Mouse (Mus musculus): ENCODE results near the gene Tnr. TPM values are rescaled to one million over a fixed set of nuclear protein-coding genes. Genes with fewer than 3 reads are reported as not detected.

Gene Tnr
- total and polyA plus RNA-seq, 2 experiments: not detected

GRCm38 (mm10) chr1:159570270-159570669 lies 46.7 kb downstream of the Tnr start:
- no peaks in the 10 kb centered on the region for H3K27me3 ChIP-seq (ENCODE audit: control insufficient read depth, insufficient read depth, low read length)

GRCm38 (mm10) chr1:159570831-159571230 lies 47.3 kb downstream of the Tnr start:
- Histone ChIP-seq H3K27ac (replicated peaks; ENCODE audit: insufficient read depth, low read depth, low read length) (no peak overlapping the region), H3K9ac (ENCODE audit: low read depth, low read length) (no peak overlapping the region), H3K27me3 (ENCODE audit: control insufficient read depth, insufficient read depth, low read length) (no peaks in the 10 kb centered on the region), H3K4me3 (ENCODE audit: insufficient read depth, low read depth, low read length) (no peak overlapping the region), H3K4me1 (ENCODE audit: control insufficient read depth, insufficient read depth, low read length) (no peaks in the 10 kb centered on the region), H3K36me3 (ENCODE audit: control insufficient read depth, insufficient read depth, low read length) (no peaks in the 10 kb centered on the region), H3K79me2 (ENCODE audit: control insufficient read depth, insufficient read depth, low read length) (no peaks in the 10 kb centered on the region)
- DNase-seq (ENCODE audit: extremely low read depth, low read depth, low spot score): no peak
- WGBS: 40% methylated on average over 2 of the region's 2 CpGs
- TF ChIP-seq POLR2A (IDR thresholded peaks at IDR 0.05; ENCODE audit: extremely low read depth, insufficient read depth, low read length) (no peak), CTCF (IDR thresholded peaks at IDR 0.05; ENCODE audit: low read depth, low read length) (no peak)

More at GRCm38 (mm10) chr1:159570270-159570669, 46.7 kb downstream of the Tnr start:
- Histone ChIP-seq H3K9ac (ENCODE audit: low read depth, low read length) (no peak overlapping the region), H3K4me3 (ENCODE audit: insufficient read depth, low read depth, low read length) (no peak overlapping the region), H3K79me2 (ENCODE audit: control insufficient read depth, insufficient read depth, low read length) (no peaks in the 10 kb centered on the region), H3K36me3 (ENCODE audit: control insufficient read depth, insufficient read depth, low read length) (no peaks in the 10 kb centered on the region), H3K27ac (replicated peaks; ENCODE audit: insufficient read depth, low read depth, low read length) (no peak overlapping the region), H3K4me1 (ENCODE audit: control insufficient read depth, insufficient read depth, low read length) (no peaks in the 10 kb centered on the region)
- TF ChIP-seq POLR2A (IDR thresholded peaks at IDR 0.05; ENCODE audit: extremely low read depth, insufficient read depth, low read length): no peak
- TF ChIP-seq CTCF (IDR thresholded peaks at IDR 0.05; ENCODE audit: low read depth, low read length): no peak
- 14% methylated on average over 8 of the region's 8 CpGs for WGBS
- peak; percentile 1 for DNase-seq (ENCODE audit: extremely low read depth, low read depth, low spot score)

GRCm38 (mm10) chr1:159571951-159572350 lies 48.4 kb downstream of the Tnr start:
- H3K9ac ChIP-seq (ENCODE audit: low read depth, low read length): no peak overlapping the region
- TF ChIP-seq CTCF (IDR thresholded peaks at IDR 0.05; ENCODE audit: low read depth, low read length) (no peak), POLR2A (IDR thresholded peaks at IDR 0.05; ENCODE audit: extremely low read depth, insufficient read depth, low read length) (no peak)
- WGBS: 87% methylated on average over 3 of the region's 3 CpGs
- H3K79me2 ChIP-seq (ENCODE audit: control insufficient read depth, insufficient read depth, low read length): no peaks in the 10 kb centered on the region
- no peaks in the 10 kb centered on the region for H3K27me3 ChIP-seq (ENCODE audit: control insufficient read depth, insufficient read depth, low read length)
- H3K27ac ChIP-seq (replicated peaks; ENCODE audit: insufficient read depth, low read depth, low read length): no peak overlapping the region
- no peak overlapping the region for H3K4me3 ChIP-seq (ENCODE audit: insufficient read depth, low read depth, low read length)
- no peaks in the 10 kb centered on the region for H3K36me3 ChIP-seq (ENCODE audit: control insufficient read depth, insufficient read depth, low read length)
- DNase-seq (ENCODE audit: extremely low read depth, low read depth, low spot score): peak; percentile 16
- H3K4me1 ChIP-seq (ENCODE audit: control insufficient read depth, insufficient read depth, low read length): no peaks in the 10 kb centered on the region

- DNase-seq (ENCODE audit: extremely low read depth, low read depth, low spot score): no peak
- 72% methylated on average over 2 of the region's 2 CpGs for WGBS
- no peaks in the 10 kb centered on the region for H3K36me3 ChIP-seq (ENCODE audit: control insufficient read depth, insufficient read depth, low read length)
Observed at GRCm38 (mm10) chr1:159573116-159573515, 49.5 kb downstream of the Tnr start.

GRCm38 (mm10) chr1:159574661-159575060 lies 51.1 kb downstream of the Tnr start:
- no peak overlapping the region for H3K27ac ChIP-seq (replicated peaks; ENCODE audit: insufficient read depth, low read depth, low read length)
- H3K9ac ChIP-seq (ENCODE audit: low read depth, low read length): no peak overlapping the region
- DNase-seq (ENCODE audit: extremely low read depth, low read depth, low spot score): no peak
- no peaks in the 10 kb centered on the region for H3K79me2 ChIP-seq (ENCODE audit: control insufficient read depth, insufficient read depth, low read length)
- WGBS: 74% methylated on average over 5 of the region's 5 CpGs
- TF ChIP-seq POLR2A (IDR thresholded peaks at IDR 0.05; ENCODE audit: extremely low read depth, insufficient read depth, low read length): no peak
- no peak for TF ChIP-seq CTCF (IDR thresholded peaks at IDR 0.05; ENCODE audit: low read depth, low read length)
- H3K4me1 ChIP-seq (ENCODE audit: control insufficient read depth, insufficient read depth, low read length): no peaks in the 10 kb centered on the region
- H3K4me3 ChIP-seq (ENCODE audit: insufficient read depth, low read depth, low read length): no peak overlapping the region
- H3K36me3 ChIP-seq (ENCODE audit: control insufficient read depth, insufficient read depth, low read length): no peaks in the 10 kb centered on the region
- no peaks in the 10 kb centered on the region for H3K27me3 ChIP-seq (ENCODE audit: control insufficient read depth, insufficient read depth, low read length)

More at GRCm38 (mm10) chr1:159573116-159573515, 49.5 kb downstream of the Tnr start:
- Histone ChIP-seq H3K9ac (ENCODE audit: low read depth, low read length) (no peak overlapping the region), H3K4me3 (ENCODE audit: insufficient read depth, low read depth, low read length) (no peak overlapping the region), H3K27me3 (ENCODE audit: control insufficient read depth, insufficient read depth, low read length) (no peaks in the 10 kb centered on the region), H3K79me2 (ENCODE audit: control insufficient read depth, insufficient read depth, low read length) (no peaks in the 10 kb centered on the region), H3K27ac (replicated peaks; ENCODE audit: insufficient read depth, low read depth, low read length) (no peak overlapping the region), H3K4me1 (ENCODE audit: control insufficient read depth, insufficient read depth, low read length) (no peaks in the 10 kb centered on the region)
- TF ChIP-seq POLR2A (IDR thresholded peaks at IDR 0.05; ENCODE audit: extremely low read depth, insufficient read depth, low read length) (no peak), CTCF (IDR thresholded peaks at IDR 0.05; ENCODE audit: low read depth, low read length) (no peak)

GRCm38 (mm10) chr1:159576246-159576645 lies 52.7 kb downstream of the Tnr start:
- Histone ChIP-seq H3K27ac (replicated peaks; ENCODE audit: insufficient read depth, low read depth, low read length) (no peak overlapping the region), H3K27me3 (ENCODE audit: control insufficient read depth, insufficient read depth, low read length) (no peaks in the 10 kb centered on the region), H3K4me1 (ENCODE audit: control insufficient read depth, insufficient read depth, low read length) (no peaks in the 10 kb centered on the region), H3K9ac (ENCODE audit: low read depth, low read length) (no peak overlapping the region), H3K79me2 (ENCODE audit: control insufficient read depth, insufficient read depth, low read length) (no peaks in the 10 kb centered on the region), H3K4me3 (ENCODE audit: insufficient read depth, low read depth, low read length) (no peak overlapping the region), H3K36me3 (ENCODE audit: control insufficient read depth, insufficient read depth, low read length) (no peaks in the 10 kb centered on the region)
- TF ChIP-seq CTCF (IDR thresholded peaks at IDR 0.05; ENCODE audit: low read depth, low read length) (no peak), POLR2A (IDR thresholded peaks at IDR 0.05; ENCODE audit: extremely low read depth, insufficient read depth, low read length) (no peak)
- 61% methylated on average over 2 of the region's 2 CpGs for WGBS
- DNase-seq (ENCODE audit: extremely low read depth, low read depth, low spot score): no peak

Measured in liver, adult 2 months (tissue).